Mouse (Mus musculus): Measurements from ENCODE around the gene Rnaseh2c.
A peak's percentile ranks its signal among the peaks of the same experiment; 100 is the strongest.

Rnaseh2c gene

GRCm38 (mm10) chr19:5636571-5637041 is 34.9 kb downstream of the Rnaseh2c start:
- DNase-seq (ENCODE audit: low spot score) = peak; percentile 52

- DNase-seq (ENCODE audit: low spot score) = peak; percentile 94
Measured at GRCm38 (mm10) chr19:5637069-5638047, 35.7 kb downstream of the Rnaseh2c start, which contains the start of gene Rela. Gene Rela, plus strand, starts transcription at chr19:5637483.

- DNase-seq (ENCODE audit: low spot score) = peak; percentile 50
Measured at GRCm38 (mm10) chr19:5638416-5639005, 36.8 kb downstream of the Rnaseh2c start.

GRCm38 (mm10) chr19:5640339-5640738 is 38.7 kb downstream of the Rnaseh2c start:
- no peak for DNase-seq (ENCODE audit: low spot score)

- DNase-seq (ENCODE audit: low spot score) = no peak
Measured at GRCm38 (mm10) chr19:5641021-5641420, 39.3 kb downstream of the Rnaseh2c start.

- DNase-seq (ENCODE audit: low spot score) = no peak
Measured at GRCm38 (mm10) chr19:5641641-5642040, 40.0 kb downstream of the Rnaseh2c start.

GRCm38 (mm10) chr19:5645280-5645679 is 43.6 kb downstream of the Rnaseh2c start:
- DNase-seq (ENCODE audit: low spot score) = no peak

GRCm38 (mm10) chr19:5646731-5647330 is 45.2 kb downstream of the Rnaseh2c start:
- DNase-seq (ENCODE audit: low spot score) = peak; percentile 42

- DNase-seq (ENCODE audit: low spot score) = no peak
Measured at GRCm38 (mm10) chr19:5647791-5648190, 46.1 kb downstream of the Rnaseh2c start.

- DNase-seq (ENCODE audit: low spot score) = peak; percentile 79
Measured at GRCm38 (mm10) chr19:5648401-5649297, 47.0 kb downstream of the Rnaseh2c start.

GRCm38 (mm10) chr19:5649298-5649741 is 47.6 kb downstream of the Rnaseh2c start:
- no peak for DNase-seq (ENCODE audit: low spot score)

- DNase-seq (ENCODE audit: low spot score) = no peak
Measured at GRCm38 (mm10) chr19:5651502-5652274, 50.0 kb downstream of the Rnaseh2c start.

- DNase-seq (ENCODE audit: low spot score) = no peak
Measured at GRCm38 (mm10) chr19:5652570-5652969, 50.9 kb downstream of the Rnaseh2c start.

GRCm38 (mm10) chr19:5653969-5654719 is 52.5 kb downstream of the Rnaseh2c start:
- DNase-seq (ENCODE audit: low spot score) = no peak

- no peak for DNase-seq (ENCODE audit: low spot score)
Measured at GRCm38 (mm10) chr19:5654720-5655298, 53.1 kb downstream of the Rnaseh2c start.
